10 mouse cellular contexts compared by ENCODE assay signal in the genomic region with DNA sequence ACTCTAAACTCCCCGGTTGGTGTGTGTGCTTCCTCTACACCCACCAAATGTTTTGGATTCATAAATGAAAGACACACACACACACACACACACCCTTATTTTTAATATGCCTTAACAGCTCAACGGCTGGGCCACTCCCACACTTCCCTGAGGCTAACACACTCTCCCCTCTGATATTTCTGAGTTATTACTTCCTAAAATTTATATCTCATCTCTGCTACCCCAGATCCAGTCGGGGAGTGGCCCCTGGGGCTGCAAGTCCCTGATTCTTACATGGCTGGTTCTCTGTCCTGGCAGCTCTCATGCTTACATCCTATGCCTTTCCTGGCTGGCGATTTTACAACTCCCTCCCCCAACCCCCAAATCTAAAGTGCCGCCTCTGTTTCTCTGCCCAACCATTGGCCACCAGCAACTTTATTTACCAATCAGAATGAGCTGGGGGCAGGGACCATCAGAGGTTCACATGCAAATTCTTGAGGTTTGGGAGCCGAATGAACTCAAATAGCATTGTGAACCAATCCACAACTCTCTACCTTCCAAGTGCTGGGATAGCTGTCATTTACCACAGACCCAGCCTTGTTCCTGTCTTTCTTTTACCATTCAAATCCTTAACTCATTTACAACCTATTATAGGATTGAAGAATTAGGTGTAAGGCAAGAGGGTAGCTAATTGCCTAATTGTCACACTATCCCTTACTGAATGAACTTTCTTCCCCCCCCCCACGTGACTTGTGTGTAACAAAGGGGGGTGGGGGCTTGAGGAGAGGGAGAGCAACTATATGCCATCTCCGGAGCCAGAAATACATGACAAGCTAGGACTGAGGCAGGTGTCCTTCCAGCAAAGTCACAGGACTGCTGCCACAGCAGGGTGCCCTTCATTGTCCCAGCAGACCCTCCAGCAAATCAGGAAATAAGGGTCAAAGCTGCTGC. TPM values are rescaled to one million over a fixed set of nuclear protein-coding genes. Genes with fewer than 3 reads are reported as not detected.
DNase-seq lines count a peak whose midpoint lies in the region; ATAC-seq lines count a peak whose summit lies in the region.
"Had no signal": no experiment of that assay in that cellular context is flagged by ENCODE, and none has a peak within 500 bp of the region (broad histone marks: within the 10 kb centered on the region; RNA-seq: fewer than 3 reads in every experiment).

No protein-coding gene starts in this region.

- peaks cover 45% of the 10 kb centered on the region for H3K4me1 ChIP-seq in midbrain, embryonic 10.5 days
- peaks cover 7% of the 10 kb centered on the region for H3K4me1 ChIP-seq in midbrain, embryonic 16.5 days (ENCODE audit: control insufficient read depth, insufficient read depth, low read length)
- peaks cover 36% of the 10 kb centered on the region for H3K4me1 ChIP-seq in embryonic facial prominence, embryonic 10.5 days
- peaks cover 50% of the 10 kb centered on the region for H3K4me1 ChIP-seq in limb, embryonic 13.5 days
- peaks cover 12% of the 10 kb centered on the region for H3K4me1 ChIP-seq in intestine, embryonic 15.5 days (replicated peaks)

- no peak for ATAC-seq in midbrain, embryonic 16.5 days
- no peak for ATAC-seq in limb, embryonic 13.5 days (ENCODE audit: low FRiP score, low read depth)
- ATAC-seq in intestine, embryonic 15.5 days = no peak

- no peak overlapping the region for H3K27ac ChIP-seq in midbrain, embryonic 10.5 days (replicated peaks)
- H3K27ac ChIP-seq in midbrain, embryonic 16.5 days (ENCODE audit: low read length) = no peak overlapping the region
- no peak overlapping the region for H3K27ac ChIP-seq in embryonic facial prominence, embryonic 10.5 days (replicated peaks)
- no peak overlapping the region for H3K27ac ChIP-seq in limb, embryonic 13.5 days
- H3K27ac ChIP-seq in intestine, embryonic 15.5 days = no peak overlapping the region

- 18% methylated on average over 8 of the region's 8 CpGs for WGBS in midbrain, embryonic 10.5 days
- 13% methylated on average over 8 of the region's 8 CpGs for WGBS in midbrain, embryonic 16.5 days
- 18% methylated on average over 8 of the region's 8 CpGs for WGBS in embryonic facial prominence, embryonic 10.5 days
- 10% methylated on average over 8 of the region's 8 CpGs for WGBS in limb, embryonic 13.5 days
- WGBS in intestine, embryonic 15.5 days = 24% methylated on average over 8 of the region's 8 CpGs

- H3K4me3 ChIP-seq in midbrain, embryonic 10.5 days = no peak overlapping the region
- H3K4me3 ChIP-seq in midbrain, embryonic 16.5 days (ENCODE audit: low read depth, low read length) = no peak overlapping the region
- H3K4me3 ChIP-seq in embryonic facial prominence, embryonic 10.5 days = 0 out of 2 replicates have a peak overlapping the region, but pooled peaks have one; percentile 16
- H3K4me3 ChIP-seq in limb, embryonic 13.5 days = no peak overlapping the region
- no peak overlapping the region for H3K4me3 ChIP-seq in intestine, embryonic 15.5 days (replicated peaks)

- peaks cover 28% of the 10 kb centered on the region for H3K27me3 ChIP-seq in midbrain, embryonic 10.5 days (ENCODE audit: low read depth, poor library complexity, severe bottlenecking)
- H3K27me3 ChIP-seq in midbrain, embryonic 16.5 days (ENCODE audit: control insufficient read depth, insufficient read depth, low read depth, low read length) = no peaks in the 10 kb centered on the region
- peaks cover 28% of the 10 kb centered on the region for H3K27me3 ChIP-seq in embryonic facial prominence, embryonic 10.5 days (replicated peaks; ENCODE audit: low read depth, poor library complexity, severe bottlenecking)
- H3K27me3 ChIP-seq in limb, embryonic 13.5 days = peaks cover 6% of the 10 kb centered on the region; the same call in 1 of the 2 replicates
- H3K27me3 ChIP-seq in intestine, embryonic 15.5 days (replicated peaks) = no peaks in the 10 kb centered on the region

- no peak overlapping the region for H3K4me2 ChIP-seq in midbrain, embryonic 16.5 days (ENCODE audit: low read length)
- H3K4me2 ChIP-seq in limb, embryonic 13.5 days (replicated peaks) = 0 out of 2 replicates have a peak overlapping the region, but pooled peaks have one; percentile 14
- H3K4me2 ChIP-seq in intestine, embryonic 15.5 days (replicated peaks) = no peak overlapping the region

- no peaks in the 10 kb centered on the region for H3K9me3 ChIP-seq in midbrain, embryonic 10.5 days (replicated peaks)
- no peaks in the 10 kb centered on the region for H3K9me3 ChIP-seq in midbrain, embryonic 16.5 days (replicated peaks; ENCODE audit: control insufficient read depth, low read length, poor library complexity, severe bottlenecking)
- no peaks in the 10 kb centered on the region for H3K9me3 ChIP-seq in embryonic facial prominence, embryonic 10.5 days
- no peaks in the 10 kb centered on the region for H3K9me3 ChIP-seq in limb, embryonic 13.5 days
- H3K9me3 ChIP-seq in intestine, embryonic 15.5 days = no peaks in the 10 kb centered on the region

- H3K9ac ChIP-seq in midbrain, embryonic 16.5 days (ENCODE audit: low read depth, low read length) = no peak overlapping the region
- no peak overlapping the region for H3K9ac ChIP-seq in limb, embryonic 13.5 days
- no peak overlapping the region for H3K9ac ChIP-seq in intestine, embryonic 15.5 days

- peak; percentile 36 for DNase-seq in midbrain, embryonic 10.5 days (ENCODE audit: low spot score)
- DNase-seq in R1 (ENCODE audit: low read depth, low spot score) = peak; percentile 98
- peak; percentile 47 for DNase-seq in embryonic facial prominence, embryonic 10.5 days (ENCODE audit: low spot score)
- DNase-seq in layer of hippocampus, postnatal 14 days (ENCODE audit: low spot score in 2 of 2) = no peak
- no peak for DNase-seq in gastrocnemius, postnatal 25 days
- DNase-seq: cerebellum, postnatal 14 days; kidney, postnatal 10 days had no signal

- H3K36me3 ChIP-seq in midbrain, embryonic 10.5 days = no peaks in the 10 kb centered on the region
- H3K36me3 ChIP-seq in midbrain, embryonic 16.5 days (ENCODE audit: control insufficient read depth, insufficient read depth, low read length) = no peaks in the 10 kb centered on the region
- no peaks in the 10 kb centered on the region for H3K36me3 ChIP-seq in embryonic facial prominence, embryonic 10.5 days (replicated peaks)
- no peaks in the 10 kb centered on the region for H3K36me3 ChIP-seq in limb, embryonic 13.5 days
- H3K36me3 ChIP-seq in intestine, embryonic 15.5 days = no peaks in the 10 kb centered on the region

RNA-seq across cellular contexts. Expression of a gene that starts 3.7 kb away (rescaled TPM):
- polyA plus RNA-seq in midbrain, embryonic 10.5 days (2016; fragmentation: Nextera tagmentation; extraction: Ambion mirVana) = 0.07 and 0.10 TPM in 2 replicates
- 0.11 TPM in 1 of 2 replicates, not detected in the other for polyA plus RNA-seq in midbrain, embryonic 16.5 days (2015; fragmentation: Nextera tagmentation; extraction: Ambion mirVana)
- 0.11 TPM in 1 of 2 replicates, not detected in the other for polyA plus RNA-seq in embryonic facial prominence, embryonic 10.5 days (2016; fragmentation: Nextera tagmentation; extraction: Ambion mirVana)
- 0.34 and 0.42 TPM in 2 replicates for polyA plus RNA-seq in limb, embryonic 13.5 days (2015; fragmentation: Nextera tagmentation; extraction: Ambion mirVana)
- under 1 TPM; 0.26 to 0.48 TPM for total RNA-seq in layer of hippocampus, postnatal 14 days (2021)
- not detected for total RNA-seq in gastrocnemius, postnatal 25 days (2021)
- 10.9 and 11.2 TPM in 2 replicates for polyA plus RNA-seq in intestine, embryonic 15.5 days (2015; fragmentation: Nextera tagmentation; extraction: Ambion mirVana)

RNA-seq across cellular contexts. Expression of a gene that starts 36.5 kb away (rescaled TPM):
- 382 and 417 TPM in 2 replicates for polyA plus RNA-seq in midbrain, embryonic 10.5 days (2016; fragmentation: Nextera tagmentation; extraction: Ambion mirVana)
- 289 and 307 TPM in 2 replicates for polyA plus RNA-seq in midbrain, embryonic 16.5 days (2015; fragmentation: Nextera tagmentation; extraction: Ambion mirVana)
- polyA plus RNA-seq in embryonic facial prominence, embryonic 10.5 days (2016; fragmentation: Nextera tagmentation; extraction: Ambion mirVana) = 405 and 415 TPM in 2 replicates
- 401 and 408 TPM in 2 replicates for polyA plus RNA-seq in limb, embryonic 13.5 days (2015; fragmentation: Nextera tagmentation; extraction: Ambion mirVana)
- total RNA-seq in layer of hippocampus, postnatal 14 days (2021) = 100 to 1,000 TPM; 151 to 152 TPM
- total RNA-seq in gastrocnemius, postnatal 25 days (2021) = 10 to 100 TPM; 74.5 to 79.1 TPM
- polyA plus RNA-seq in intestine, embryonic 15.5 days (2015; fragmentation: Nextera tagmentation; extraction: Ambion mirVana) = 632 and 657 TPM in 2 replicates

Comparison
In these comparisons a context has a peak if more than half of its experiments do, and no peak if none do; other contexts are left out.
1. DNase-seq: peak in midbrain, embryonic 10.5 days (single experiment), R1 (single experiment) and embryonic facial prominence, embryonic 10.5 days (single experiment); none in layer of hippocampus, postnatal 14 days (0 of 2) and gastrocnemius, postnatal 25 days (single experiment).